In the genomic region with DNA sequence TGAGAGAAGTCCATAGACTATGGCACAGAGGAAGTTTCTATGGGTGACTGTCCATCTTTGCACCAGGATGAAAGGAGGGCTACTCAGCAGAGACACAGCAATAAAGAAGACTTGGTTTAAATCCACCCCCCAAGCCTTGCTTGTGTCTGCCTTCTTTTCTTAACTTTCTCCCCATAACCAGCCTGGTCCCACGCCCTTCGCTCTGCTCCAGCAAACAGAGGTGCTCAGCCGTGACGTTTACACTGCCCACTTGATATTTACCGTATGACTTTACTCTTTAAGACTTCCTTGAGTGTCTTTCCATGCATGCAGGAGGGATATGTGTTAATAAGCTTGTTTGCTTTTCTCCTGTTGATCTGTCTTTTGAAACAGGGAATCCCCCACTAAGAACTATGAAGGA, we compare ENCODE assay signal across 24 mouse cellular contexts. TPM values are rescaled to one million over a fixed set of nuclear protein-coding genes. Genes with fewer than 3 reads are reported as not detected.
"Had no signal": no experiment of that assay in that cellular context is flagged by ENCODE, and none has a peak within 500 bp of the region (broad histone marks: within the 10 kb centered on the region; RNA-seq: fewer than 3 reads in every experiment).

No protein-coding gene starts in this region.

- DNase-seq: liver, postnatal 0 days; lung, embryonic 14.5 days; retina, postnatal 1 day; right cerebral cortex, postnatal 25 days; spleen, adult 18-20 months; thymus, adult 2 months; thymus, postnatal 14 days had no signal

- ATAC-seq: intestine, postnatal 0 days; liver, postnatal 0 days; midbrain, embryonic 13.5 days; midbrain, embryonic 16.5 days had no signal

- H3K4me2 ChIP-seq: hindbrain, embryonic 15.5 days; liver, embryonic 11.5 days; lung, embryonic 14.5 days; midbrain, embryonic 13.5 days; neural tube, embryonic 13.5 days had no signal

- H3K27me3 ChIP-seq: hindbrain, embryonic 15.5 days; megakaryocyte, embryonic 14.5 days; midbrain, embryonic 13.5 days; neural tube, embryonic 13.5 days had no signal

- H3K9me3 ChIP-seq: neural tube, embryonic 13.5 days had no signal

- H3K27ac ChIP-seq: hindbrain, embryonic 15.5 days; liver, embryonic 14.5 days; midbrain, embryonic 10.5 days; midbrain, embryonic 13.5 days; neural tube, embryonic 13.5 days; stomach, postnatal 0 days had no signal

- H3K9ac ChIP-seq: hindbrain, embryonic 15.5 days; liver, embryonic 14.5 days; liver, postnatal 0 days; lung, embryonic 14.5 days; midbrain, embryonic 13.5 days; neural tube, embryonic 13.5 days had no signal

- H3K4me3 ChIP-seq: hindbrain, embryonic 15.5 days; megakaryocyte, embryonic 14.5 days; midbrain, embryonic 10.5 days; midbrain, embryonic 13.5 days; myocyte; neural tube, embryonic 13.5 days had no signal

- H3K36me3 ChIP-seq: hindbrain, embryonic 15.5 days; midbrain, embryonic 10.5 days; midbrain, embryonic 13.5 days; neural tube, embryonic 13.5 days had no signal

RNA-seq across cellular contexts. Expression of a gene that starts 17.7 kb away (rescaled TPM):
- total RNA-seq: monocyte, adult 5-6 weeks; neutrophil, adult 5-6 weeks had no signal
- polyA plus RNA-seq: intestine, embryonic 14.5 days; intestine, postnatal 0 days; limb, embryonic 11.5 days; limb, embryonic 14.5 days; liver, embryonic 11.5 days; liver, embryonic 14.5 days; liver, postnatal 0 days; lung, embryonic 14.5 days; midbrain, embryonic 10.5 days; midbrain, embryonic 13.5 days; myocyte; stomach, embryonic 14.5 days had no signal
